Mouse (Mus musculus) stomach, embryonic 14.5 days (tissue): ENCODE data around the gene Tagap. TPM values are rescaled to one million over a fixed set of nuclear protein-coding genes. Genes with fewer than 3 reads are reported as not detected.
"Not testable (repeated sequence)": the region's sequence is repeated elsewhere in the genome, so short reads cannot be mapped to it uniquely, and the experiment has no call there.

Experiments
- ATAC-seq: fragments of 200-750 bp; cut with Nextera tagmentation; 2 replicates; pipeline ENCODE4 v1.8.0; 2017; ENCODE audit warnings: low read depth, moderate TSS enrichment; ENCODE audit not compliant: insufficient number of reproducible peaks, insufficient read depth, low FRiP score
- H3K27ac ChIP-seq: fragments of 300-500 bp; sonication (generic); 2 replicates; pipeline ENCODE4 v1.5.1; 2014; ENCODE audit warnings: mild to moderate bottlenecking, low read length, moderate library complexity, mixed read lengths
- H3K27me3 ChIP-seq: fragments of 300-500 bp; sonication (generic); 2 replicates; pipeline ENCODE4 v1.6.1; 2014; ENCODE audit warnings: low read length, control low read depth, mixed read lengths; ENCODE audit not compliant: control insufficient read depth, insufficient read depth
- H3K36me3 ChIP-seq: fragments of 300-500 bp; sonication (generic); 2 replicates; pipeline ENCODE4 v1.6.1; 2014; ENCODE audit warnings: mild to moderate bottlenecking, control low read depth, low read length, moderate library complexity, mixed read lengths; ENCODE audit not compliant: control insufficient read depth, insufficient read depth
- H3K4me1 ChIP-seq: fragments of 300-500 bp; sonication (generic); 2 replicates; pipeline ENCODE4 v1.6.1; 2014; ENCODE audit warnings: low read length, control low read depth, mixed read lengths; ENCODE audit not compliant: control insufficient read depth, insufficient read depth
- H3K4me2 ChIP-seq: fragments of 300-500 bp; sonication (generic); replicated peaks from 2 replicates; pipeline ENCODE4 v1.6.1; 2014; ENCODE audit warnings: low read depth, low read length, control low read depth
- H3K4me3 ChIP-seq: fragments of 300-500 bp; sonication (generic); 2 replicates; pipeline ENCODE4 v1.5.1; 2014; ENCODE audit warnings: low read depth, low read length, control low read depth
- H3K9ac ChIP-seq: fragments of 300-500 bp; sonication (generic); replicated peaks from 2 replicates; pipeline ENCODE4 v1.6.1; 2014; ENCODE audit warnings: low read depth, mild to moderate bottlenecking, control low read depth, low read length, moderate library complexity, mixed read lengths
- H3K9me3 ChIP-seq: fragments of 300-500 bp; sonication (generic); 2 replicates; pipeline ENCODE4 v1.6.1; 2016; ENCODE audit warnings: low read depth, low read length, control low read depth; ENCODE audit not compliant: control insufficient read depth
- WGBS: fragments of 180-500 bp; shearing (Covaris S2); extraction: QIAGEN DNeasy Blood & Tissue Kit; methylation state at CpG from one replicate; pipeline ENCODE4 v1.1.7; 2014; 5-methylcytosine and 5-hydroxymethylcytosine counted together
- polyA plus RNA-seq: library from polyadenylated mRNA; unstranded; fragments of >200 nt; fragmentation: Nextera tagmentation; extraction: Ambion mirVana; gene quantifications from 2 replicates; pipeline ENCODE4 v1.2.1, GENCODE M21; 2014

The Tagap gene
- polyA plus RNA-seq, 1 experiment from 2014 or later, result 0.75 TPM

- Histone ChIP-seq H3K36me3 (no peaks in the 10 kb centered on the region), H3K4me3 (no peak overlapping the region), H3K4me2 (no peak overlapping the region), H3K27ac (no peak overlapping the region), H3K4me1 (no peaks in the 10 kb centered on the region), H3K9me3 (no peaks in the 10 kb centered on the region), H3K9ac (no peak overlapping the region), H3K27me3 (no peaks in the 10 kb centered on the region)
- WGBS, result 59% methylated on average over 8 of the region's 8 CpGs
- no peak for ATAC-seq
Observed at GRCm38 (mm10) chr17:7939640-7940039, 13.8 kb downstream of the Tagap start.

GRCm38 (mm10) chr17:7945117-7946052, 19.6 kb downstream of the Tagap start, which contains the start of gene Rsph3a:
Rsph3a (plus strand) TSS chr17:7945614.
- 0 out of 2 replicates have a peak within 1 kb of the TSS, but pooled peaks have one; percentile 25 for H3K9ac ChIP-seq
- ATAC-seq, result peak; percentile 98

GRCm38 (mm10) chr17:7946053-7946627, 20.3 kb downstream of the Tagap start:
- 0% methylated on average over 13 of the region's 27 CpGs for WGBS
- Histone ChIP-seq H3K4me2 (peak overlapping the region; percentile 27; the same call in 1 of the 2 replicates), H3K4me3 (peak overlapping the region; percentile 42)
- not testable (repeated sequence) for H3K9me3 ChIP-seq, H3K4me1 ChIP-seq, H3K36me3 ChIP-seq, H3K27me3 ChIP-seq, H3K27ac ChIP-seq, H3K9ac ChIP-seq, ATAC-seq

More at GRCm38 (mm10) chr17:7945117-7946052, 19.6 kb downstream of the Tagap start, which contains the start of gene Rsph3a:
- not testable (repeated sequence) for H3K27me3 ChIP-seq, H3K9me3 ChIP-seq, H3K36me3 ChIP-seq, H3K4me1 ChIP-seq
- 3% methylated on average over 58 of the region's 58 CpGs for WGBS
- Histone ChIP-seq H3K27ac (peak within 1 kb of the TSS; percentile 84), H3K4me3 (peak within 1 kb of the TSS; percentile 42), H3K4me2 (peak within 1 kb of the TSS; percentile 51)

DNA sequence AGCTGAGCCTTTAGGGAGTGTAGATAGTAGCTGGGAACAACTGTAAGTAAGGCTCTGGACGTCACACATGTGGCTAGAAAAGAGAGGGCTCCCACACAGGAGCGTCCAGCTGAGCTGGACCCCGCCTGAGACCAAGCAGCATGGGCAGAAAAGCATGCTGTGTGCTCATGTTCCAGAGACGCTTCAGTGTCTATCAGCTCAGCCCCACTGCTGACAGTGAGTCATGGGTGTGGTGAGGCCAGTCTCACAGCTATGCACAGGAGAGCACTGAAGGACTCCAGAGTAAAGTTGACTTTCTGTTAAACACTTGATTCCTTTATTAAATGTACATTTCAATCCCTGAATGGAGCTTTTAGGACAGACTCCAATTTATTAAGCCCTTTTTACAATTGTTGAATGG, 25.5 kb downstream of the Tagap start:
- ATAC-seq, H3K9ac ChIP-seq, H3K9me3 ChIP-seq, H3K27ac ChIP-seq, H3K4me1 ChIP-seq, H3K36me3 ChIP-seq, H3K4me3 ChIP-seq, H3K4me2 ChIP-seq, H3K27me3 ChIP-seq: not testable (repeated sequence)
- no CpG with 5 or more reads among the region's 4 CpGs for WGBS

- H3K9ac ChIP-seq, H3K4me1 ChIP-seq, H3K27me3 ChIP-seq, H3K36me3 ChIP-seq, H3K4me2 ChIP-seq, H3K9me3 ChIP-seq, ATAC-seq, H3K27ac ChIP-seq, H3K4me3 ChIP-seq: not testable (repeated sequence)
- 91% methylated on average over 8 of the region's 9 CpGs for WGBS
Observed at GRCm38 (mm10) chr17:7957242-7957641, 31.4 kb downstream of the Tagap start.

GRCm38 (mm10) chr17:7963333-7963732, 37.5 kb downstream of the Tagap start:
- not testable (repeated sequence) for H3K27me3 ChIP-seq, H3K9me3 ChIP-seq, H3K27ac ChIP-seq, ATAC-seq, H3K36me3 ChIP-seq, H3K4me1 ChIP-seq, H3K4me2 ChIP-seq, H3K9ac ChIP-seq, H3K4me3 ChIP-seq
- 79% methylated on average over 4 of the region's 4 CpGs for WGBS

GRCm38 (mm10) chr17:7964398-7964797, 38.6 kb downstream of the Tagap start:
- WGBS, result 84% methylated on average over 2 of the region's 2 CpGs
- H3K36me3 ChIP-seq, H3K27me3 ChIP-seq, H3K4me1 ChIP-seq, H3K4me2 ChIP-seq, H3K27ac ChIP-seq, H3K9me3 ChIP-seq, ATAC-seq, H3K4me3 ChIP-seq, H3K9ac ChIP-seq: not testable (repeated sequence)

DNA sequence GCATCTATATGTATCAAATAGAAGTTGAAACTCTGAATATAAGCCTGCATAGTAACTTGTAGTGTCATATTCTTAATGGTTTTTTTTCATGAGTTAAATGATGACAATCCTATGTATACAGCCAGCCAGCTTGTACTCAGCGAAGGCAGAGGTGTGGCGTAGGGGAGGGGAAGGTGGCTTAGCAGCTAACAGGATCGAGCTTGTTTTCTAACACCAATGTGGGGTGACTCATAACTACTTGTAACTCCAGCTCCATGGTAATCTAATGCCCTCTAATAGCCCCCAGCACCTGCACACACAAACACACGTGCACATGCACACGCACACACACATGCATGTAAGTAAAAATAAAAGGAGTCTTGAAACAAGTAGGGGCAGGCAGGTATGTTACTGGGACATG, 42.7 kb downstream of the Tagap start:
- not testable (repeated sequence) for H3K4me2 ChIP-seq, H3K36me3 ChIP-seq, H3K4me3 ChIP-seq, H3K4me1 ChIP-seq, ATAC-seq, H3K27me3 ChIP-seq, H3K9ac ChIP-seq, H3K27ac ChIP-seq, H3K9me3 ChIP-seq
- WGBS, result 81% methylated on average over 3 of the region's 5 CpGs
